Mouse (Mus musculus) Patski (cell line): ENCODE data around the gene Bysl. TPM values are rescaled to one million over a fixed set of nuclear protein-coding genes. Genes with fewer than 3 reads are reported as not detected.

Experiments used
- ATAC-seq: fragments of 100-300 bp; one replicate; pipeline ENCODE4 v1.8.0; 2021
- CTCF ChIA-PET: fragments of 350-600 bp; sonication (Branson Sonifier 250); formaldehyde crosslinking; loops from one replicate; lab custom pipeline; 2022; ENCODE audit warnings: inconsistent platforms; lab: Charles Lee
- POLR2A ChIA-PET: fragments of 350-600 bp; sonication (Branson Sonifier 250); formaldehyde crosslinking; loops from one replicate; lab custom pipeline; 2022; ENCODE audit warnings: antibody characterized with exemption, inconsistent platforms; lab: Charles Lee
- DNase-seq: peaks from one replicate; pipeline ENCODE4 v3.0.0-alpha.2; 2011; ENCODE audit warnings: low read depth, low spot score
- H3K27me3 ChIP-seq: fragments of 371-371 bp; one replicate; pipeline ENCODE4 v1.5.1; 2021
- CTCF ChIP-seq: fragments of 100-300 bp; IDR thresholded peaks from one replicate; pipeline ENCODE4 v1.5.1; 2021
- in situ Hi-C: fragments of 300-500 bp; cut with MboI; formaldehyde crosslinking; loops from 3 replicates; pipeline ENCODE4 v1.11.1; 2018; ENCODE audit warnings: low pct_unique_long_range_greater_than_20kb, mixed read lengths
- polyA plus RNA-seq: library from polyadenylated mRNA; unstranded; gene quantifications from one replicate; pipeline ENCODE4 v1.2.3, GENCODE M21; 2021

Gene Bysl
- polyA plus RNA-seq, 1 experiment from 2014 or later = 18.2 TPM

GRCm38 (mm10) chr17:47595248-47596161 lies 15.8 kb downstream of the Bysl start:
- TF ChIP-seq CTCF = no peak
- CTCF ChIA-PET = interaction anchor here (0.7 to 2.8 kb wide), 5 partner anchors 15 to 84 kb away, joined by 3 to 23 read pairs (median 5); partner anchors contain the start of genes Bysl, Gm20517 and Med20
- no peak for ATAC-seq
- in situ Hi-C loops = no loop called here
- POLR2A ChIA-PET = interaction anchor here (0.6 to 1.5 kb wide), 2 partner anchors 84 to 800 kb away, joined by 3 to 6 read pairs; no protein-coding TSS in a partner anchor
- no peaks in the 10 kb centered on the region for H3K27me3 ChIP-seq
- DNase-seq = no peak

GRCm38 (mm10) chr17:47594969-47595247 lies 16.4 kb downstream of the Bysl start:
- ChIA-PET POLR2A (interaction anchor here (1.5 kb wide), 1 partner anchor 84 kb away, joined by 6 read pairs; no protein-coding TSS in a partner anchor), CTCF (interaction anchor here (1.9 to 2.8 kb wide), 2 partner anchors 15 to 84 kb away, joined by 6 to 23 read pairs; partner anchors contain the start of genes Bysl, Gm20517 and Med20)
- TF ChIP-seq CTCF = no peak
- H3K27me3 ChIP-seq = no peaks in the 10 kb centered on the region
- ATAC-seq (no peak), DNase-seq (no peak)
- in situ Hi-C loops = no loop called here

- in situ Hi-C loops = no loop called here
- POLR2A ChIA-PET = interaction anchor here (0.6 to 1.5 kb wide), 2 partner anchors 59 to 83 kb away, joined by 3 to 6 read pairs; no protein-coding TSS in a partner anchor
- DNase-seq = no peak
- no peak for ATAC-seq
- no peaks in the 10 kb centered on the region for H3K27me3 ChIP-seq
- no peak for TF ChIP-seq CTCF
- CTCF ChIA-PET = interaction anchor here (2.8 kb wide), 1 partner anchor 83 kb away, joined by 23 read pairs; no protein-coding TSS in a partner anchor
Observed at GRCm38 (mm10) chr17:47594183-47594968, 16.9 kb downstream of the Bysl start.

GRCm38 (mm10) chr17:47593854-47594182 lies 17.5 kb downstream of the Bysl start:
- no peaks in the 10 kb centered on the region for H3K27me3 ChIP-seq
- in situ Hi-C loops = no loop called here
- ATAC-seq = no peak
- ChIA-PET CTCF (no interaction called here), POLR2A (interaction anchor here (0.6 kb wide), 1 partner anchor 58 kb away, joined by 3 read pairs; no protein-coding TSS in a partner anchor)
- no peak for TF ChIP-seq CTCF
- DNase-seq = no peak

GRCm38 (mm10) chr17:47593215-47593853 lies 18.0 kb downstream of the Bysl start:
- TF ChIP-seq CTCF = no peak
- ATAC-seq (peak; percentile 64), DNase-seq (no peak)
- CTCF ChIA-PET = no interaction called here
- POLR2A ChIA-PET = interaction anchor here (0.6 kb wide), 1 partner anchor 58 kb away, joined by 3 read pairs; no protein-coding TSS in a partner anchor
- H3K27me3 ChIP-seq = no peaks in the 10 kb centered on the region
- in situ Hi-C loops = no loop called here

GRCm38 (mm10) chr17:47591073-47591472 lies 20.2 kb downstream of the Bysl start:
- no peak for TF ChIP-seq CTCF
- no peaks in the 10 kb centered on the region for H3K27me3 ChIP-seq
- ChIA-PET POLR2A (no interaction called here), CTCF (interaction anchor here (2.4 kb wide), 1 partner anchor 80 kb away, joined by 8 read pairs; no protein-coding TSS in a partner anchor)
- ATAC-seq = no peak
- DNase-seq = no peak
- in situ Hi-C loops = no loop called here

GRCm38 (mm10) chr17:47588517-47588916 lies 22.8 kb downstream of the Bysl start:
- POLR2A ChIA-PET = no interaction called here
- ATAC-seq (no peak), DNase-seq (no peak)
- CTCF ChIA-PET = no interaction called here
- in situ Hi-C loops = no loop called here
- no peak for TF ChIP-seq CTCF
- no peaks in the 10 kb centered on the region for H3K27me3 ChIP-seq

- POLR2A ChIA-PET = no interaction called here
- no peaks in the 10 kb centered on the region for H3K27me3 ChIP-seq
- in situ Hi-C loops = no loop called here
- CTCF ChIA-PET = no interaction called here
- no peak for DNase-seq
- no peak for ATAC-seq
- no peak for TF ChIP-seq CTCF
Observed at GRCm38 (mm10) chr17:47580962-47581361, 30.3 kb downstream of the Bysl start.

GRCm38 (mm10) chr17:47578655-47579054 lies 32.6 kb downstream of the Bysl start:
- ATAC-seq (no peak), DNase-seq (no peak)
- in situ Hi-C loops = no loop called here
- TF ChIP-seq CTCF = no peak
- H3K27me3 ChIP-seq = no peaks in the 10 kb centered on the region
- POLR2A ChIA-PET = no interaction called here
- CTCF ChIA-PET = no interaction called here

GRCm38 (mm10) chr17:47574830-47575229 lies 36.5 kb downstream of the Bysl start:
- CTCF ChIA-PET = no interaction called here

More at GRCm38 (mm10) chr17:47574830-47575229, 36.5 kb downstream of the Bysl start:
- no peak for DNase-seq
- ATAC-seq = no peak
- TF ChIP-seq CTCF = no peak
- no peaks in the 10 kb centered on the region for H3K27me3 ChIP-seq
- POLR2A ChIA-PET = no interaction called here
- in situ Hi-C loops = no loop called here
